Mouse (Mus musculus) myocyte (in vitro differentiated cells): ENCODE measurements around the gene Dnah8. TPM values are rescaled to one million over a fixed set of nuclear protein-coding genes. Genes with fewer than 3 reads are reported as not detected.

Source experiments
- H3K27me3 ChIP-seq: one replicate; pipeline ENCODE4 v1.6.1; 2011; ENCODE audit not compliant: control insufficient read depth, insufficient read depth, insufficient read length
- H3K36me3 ChIP-seq: one replicate; pipeline ENCODE4 v1.6.1; 2011; ENCODE audit not compliant: control insufficient read depth, insufficient read depth
- H3K4me2 ChIP-seq: one replicate; pipeline ENCODE4 v1.6.1; 2011; ENCODE audit warnings: low read depth, control low read depth
- H3K4me3 ChIP-seq: one replicate; pipeline ENCODE4 v1.5.1; 2011; ENCODE audit warnings: mild to moderate bottlenecking, control low read depth, moderate library complexity
- H3K79me2 ChIP-seq: one replicate; pipeline ENCODE4 v1.6.1; 2011; ENCODE audit not compliant: control insufficient read depth, insufficient read depth
- H3ac ChIP-seq: one replicate; pipeline ENCODE4 v1.6.1; 2011; ENCODE audit not compliant: control insufficient read depth, insufficient read length
- CEBPB ChIP-seq: IDR thresholded peaks from 2 replicates; pipeline ENCODE4 v1.6.1; 2011; ENCODE audit warnings: mild to moderate bottlenecking, moderate library complexity; ENCODE audit not compliant: poor library complexity, insufficient read depth, severe bottlenecking
- E2F4 ChIP-seq: IDR thresholded peaks from one replicate; pipeline ENCODE4 v1.6.1; 2011; ENCODE audit warnings: mild to moderate bottlenecking, control low read depth, moderate library complexity; ENCODE audit not compliant: insufficient read depth
- MAX ChIP-seq: IDR thresholded peaks from one replicate; pipeline ENCODE4 v1.6.1; 2011; ENCODE audit warnings: low read depth, mild to moderate bottlenecking, control low read depth
- MYOD1 ChIP-seq, 3 experiments: IDR thresholded peaks; one replicate each; pipeline ENCODE4 v1.6.1; 2011; ENCODE audit warnings: control low read depth in 2 of 3, low read depth in 2 of 3, mild to moderate bottlenecking in 2 of 3, moderate library complexity in 1 of 3; ENCODE audit not compliant: insufficient read length in 2 of 3, control insufficient read depth in 1 of 3
- MYOG ChIP-seq, 3 experiments: IDR thresholded peaks; one replicate each; pipeline ENCODE4 v1.6.1; 2011; ENCODE audit warnings: control low read depth in 2 of 3, low read depth in 2 of 3, mild to moderate bottlenecking in 2 of 3; ENCODE audit not compliant: insufficient read length in 2 of 3, control insufficient read depth in 1 of 3, insufficient read depth in 1 of 3
- POLR2A ChIP-seq: IDR thresholded peaks from one replicate; pipeline ENCODE4 v1.6.1; 2011; ENCODE audit warnings: low read depth, mild to moderate bottlenecking, control low read depth, moderate library complexity; ENCODE audit not compliant: insufficient read length
- POLR2AphosphoS2 ChIP-seq: IDR thresholded peaks from one replicate; pipeline ENCODE4 v1.6.1; 2011; ENCODE audit warnings: low read depth, control low read depth; ENCODE audit not compliant: insufficient read length
- REST ChIP-seq: IDR thresholded peaks from one replicate; pipeline ENCODE4 v1.6.1; 2011; ENCODE audit warnings: mild to moderate bottlenecking, control low read depth, moderate library complexity; ENCODE audit not compliant: insufficient read depth, insufficient read length
- SRF ChIP-seq: IDR thresholded peaks from one replicate; pipeline ENCODE4 v1.6.1; 2011; ENCODE audit warnings: low read depth; ENCODE audit not compliant: control insufficient read depth, insufficient read length
- TCF12 ChIP-seq: IDR thresholded peaks from one replicate; pipeline ENCODE4 v1.6.1; 2011; ENCODE audit warnings: mild to moderate bottlenecking, control low read depth; ENCODE audit not compliant: poor library complexity, insufficient read depth, severe bottlenecking
- TCF3 ChIP-seq: IDR thresholded peaks from one replicate; pipeline ENCODE4 v1.6.1; 2011; ENCODE audit warnings: low read depth, control low read depth; ENCODE audit not compliant: insufficient read length
- USF1 ChIP-seq: IDR thresholded peaks from one replicate; pipeline ENCODE4 v1.6.1; 2011; ENCODE audit warnings: low read depth, mild to moderate bottlenecking, control low read depth, moderate library complexity
- polyA plus RNA-seq: library from polyadenylated mRNA; unstranded; fragments of >200 nt; fragmentation: generic; extraction: Trizol; gene quantifications from one replicate; pipeline ENCODE4 v1.2.1, GENCODE M21; 2012; ENCODE audit warnings: missing spikeins

Dnah8 gene
- polyA plus RNA-seq, 1 experiment, result 0.08 TPM

GRCm38 (mm10) chr17:30844321-30844791 is 220.2 kb downstream of the Dnah8 start:
- Histone ChIP-seq H3K27me3 (no peaks in the 10 kb centered on the region), H3K36me3 (no peaks in the 10 kb centered on the region), H3K79me2 (no peaks in the 10 kb centered on the region), H3K4me3 (no peak overlapping the region), H3ac (no peak overlapping the region), H3K4me2 (no peak overlapping the region)
- TF ChIP-seq USF1, result no peak
- no peak for TF ChIP-seq TCF3
- TF ChIP-seq MYOD1 (IDR thresholded peaks at IDR 0.05; ENCODE audit: control insufficient read depth in 1 of 3, insufficient read length in 2 of 3, low read depth in 2 of 3), result no peak
- no peak for TF ChIP-seq MYOG (IDR thresholded peaks at IDR 0.05; ENCODE audit: control insufficient read depth in 1 of 3, insufficient read depth in 1 of 3, insufficient read length in 2 of 3, low read depth in 2 of 3)
- no peak for TF ChIP-seq MAX
- TF ChIP-seq TCF12, result no peak
- TF ChIP-seq REST, result no peak
- no peak for TF ChIP-seq POLR2A
- TF ChIP-seq E2F4, result no peak
- no peak for TF ChIP-seq CEBPB
- no peak for TF ChIP-seq POLR2AphosphoS2
- no peak for TF ChIP-seq SRF

GRCm38 (mm10) chr17:30847498-30847897 is 223.3 kb downstream of the Dnah8 start:
- H3K4me2 ChIP-seq, result peak overlapping the region; percentile 3
- no peaks in the 10 kb centered on the region for H3K27me3 ChIP-seq
- H3K4me3 ChIP-seq, result no peak overlapping the region
- no peak for TF ChIP-seq E2F4
- no peak for TF ChIP-seq USF1
- no peak for TF ChIP-seq MYOG (IDR thresholded peaks at IDR 0.05; ENCODE audit: control insufficient read depth in 1 of 3, insufficient read depth in 1 of 3, insufficient read length in 2 of 3, low read depth in 2 of 3)
- no peak for TF ChIP-seq REST
- TF ChIP-seq POLR2AphosphoS2, result no peak
- TF ChIP-seq SRF, result no peak
- TF ChIP-seq MAX, result no peak
- no peak for TF ChIP-seq TCF3
- no peak for TF ChIP-seq POLR2A
- no peak for TF ChIP-seq TCF12
- no peak for TF ChIP-seq MYOD1 (IDR thresholded peaks at IDR 0.05; ENCODE audit: control insufficient read depth in 1 of 3, insufficient read length in 2 of 3, low read depth in 2 of 3)
- no peaks in the 10 kb centered on the region for H3K79me2 ChIP-seq
- no peaks in the 10 kb centered on the region for H3K36me3 ChIP-seq
- no peak overlapping the region for H3ac ChIP-seq

GRCm38 (mm10) chr17:30848086-30848485 is 223.9 kb downstream of the Dnah8 start:
- H3K27me3 ChIP-seq, result no peaks in the 10 kb centered on the region
- H3ac ChIP-seq, result no peak overlapping the region
- H3K4me2 ChIP-seq, result no peak overlapping the region
- H3K36me3 ChIP-seq, result no peaks in the 10 kb centered on the region
- no peak for TF ChIP-seq SRF
- TF ChIP-seq E2F4, result no peak
- no peaks in the 10 kb centered on the region for H3K79me2 ChIP-seq
- H3K4me3 ChIP-seq, result no peak overlapping the region

- Histone ChIP-seq H3K4me2 (no peak overlapping the region), H3K27me3 (no peaks in the 10 kb centered on the region), H3K4me3 (no peak overlapping the region), H3K36me3 (no peaks in the 10 kb centered on the region), H3ac (no peak overlapping the region), H3K79me2 (no peaks in the 10 kb centered on the region)
- TF ChIP-seq REST, result no peak
- TF ChIP-seq MYOG (IDR thresholded peaks at IDR 0.05; ENCODE audit: control insufficient read depth in 1 of 3, insufficient read depth in 1 of 3, insufficient read length in 2 of 3, low read depth in 2 of 3), result no peak
- TF ChIP-seq MAX, result no peak
- no peak for TF ChIP-seq POLR2AphosphoS2
- no peak for TF ChIP-seq TCF12
- no peak for TF ChIP-seq CEBPB
- TF ChIP-seq TCF3, result no peak
- TF ChIP-seq MYOD1 (IDR thresholded peaks at IDR 0.05; ENCODE audit: control insufficient read depth in 1 of 3, insufficient read length in 2 of 3, low read depth in 2 of 3), result no peak
Observed at GRCm38 (mm10) chr17:30848804-30849203, 224.7 kb downstream of the Dnah8 start.

- no peak for TF ChIP-seq E2F4
- TF ChIP-seq SRF, result no peak
- no peak for TF ChIP-seq MYOD1 (IDR thresholded peaks at IDR 0.05; ENCODE audit: control insufficient read depth in 1 of 3, insufficient read length in 2 of 3, low read depth in 2 of 3)
- TF ChIP-seq MYOG (IDR thresholded peaks at IDR 0.05; ENCODE audit: control insufficient read depth in 1 of 3, insufficient read depth in 1 of 3, insufficient read length in 2 of 3, low read depth in 2 of 3), result no peak
- TF ChIP-seq TCF3, result no peak
- TF ChIP-seq TCF12, result no peak
- TF ChIP-seq USF1, result no peak
- no peak for TF ChIP-seq POLR2AphosphoS2
- TF ChIP-seq REST, result no peak
- no peak for TF ChIP-seq POLR2A
- no peak for TF ChIP-seq MAX
- no peak for TF ChIP-seq CEBPB
- H3K36me3 ChIP-seq, result no peaks in the 10 kb centered on the region
- H3K27me3 ChIP-seq, result no peaks in the 10 kb centered on the region
- H3ac ChIP-seq, result no peak overlapping the region
- H3K4me3 ChIP-seq, result no peak overlapping the region
- H3K4me2 ChIP-seq, result no peak overlapping the region
- H3K79me2 ChIP-seq, result no peaks in the 10 kb centered on the region
Observed at GRCm38 (mm10) chr17:30849813-30850212, 225.7 kb downstream of the Dnah8 start.
